Mouse (Mus musculus) retina, embryonic 14.5 days (tissue): ENCODE measurements at regions not wholly inside any gene's neighbourhood (a gene's known extent, or its start where the extent isn't known, plus 50 kb on each side); places are given as distances from the start of the nearest gene placed in this dataset.

Experiments used
- DNase-seq: peaks from one replicate; pipeline ENCODE4 v3.0.0-alpha.2; 2015; ENCODE audit warnings: low spot score

DNA sequence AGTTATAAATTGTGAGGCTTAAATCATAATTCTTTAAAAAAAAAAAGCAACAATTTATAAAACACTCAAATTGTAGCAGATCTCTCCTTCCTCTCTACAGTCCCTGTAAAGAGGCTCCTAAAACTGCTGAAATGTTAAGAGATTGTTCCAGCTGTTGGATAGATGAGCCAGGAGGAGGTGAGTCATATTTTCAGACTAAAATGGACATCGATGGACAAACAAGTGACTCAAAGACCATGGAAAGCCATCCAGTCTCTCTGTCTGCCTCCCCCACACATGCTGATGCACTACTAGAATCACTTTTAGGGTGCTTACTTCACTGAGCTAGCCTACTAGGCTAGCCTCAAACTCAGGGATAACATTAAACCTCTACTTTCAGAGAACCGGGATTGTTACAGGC is 561.5 kb downstream of the Tmem114 start:
- DNase-seq: no peak

DNA sequence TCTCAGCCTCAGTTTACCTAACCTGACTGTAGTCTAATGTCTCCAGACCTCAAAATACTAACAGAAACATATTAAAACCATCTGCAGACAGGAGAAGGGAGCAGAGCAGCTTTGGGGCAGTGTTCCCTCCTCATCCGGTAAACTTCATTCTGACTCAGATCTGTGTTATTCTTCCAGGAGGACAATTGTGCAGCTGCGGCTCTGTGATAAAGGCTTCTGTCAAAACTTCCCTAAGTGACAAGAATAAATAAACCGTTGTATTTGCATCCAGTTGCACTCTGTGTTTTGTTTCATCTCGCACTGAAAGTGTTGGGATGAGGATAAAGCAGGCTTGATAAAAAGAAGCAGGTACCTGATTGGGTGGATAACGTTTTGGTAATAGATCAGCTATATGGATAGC is 585.8 kb downstream of the Tmem114 start:
- DNase-seq: no peak

DNA sequence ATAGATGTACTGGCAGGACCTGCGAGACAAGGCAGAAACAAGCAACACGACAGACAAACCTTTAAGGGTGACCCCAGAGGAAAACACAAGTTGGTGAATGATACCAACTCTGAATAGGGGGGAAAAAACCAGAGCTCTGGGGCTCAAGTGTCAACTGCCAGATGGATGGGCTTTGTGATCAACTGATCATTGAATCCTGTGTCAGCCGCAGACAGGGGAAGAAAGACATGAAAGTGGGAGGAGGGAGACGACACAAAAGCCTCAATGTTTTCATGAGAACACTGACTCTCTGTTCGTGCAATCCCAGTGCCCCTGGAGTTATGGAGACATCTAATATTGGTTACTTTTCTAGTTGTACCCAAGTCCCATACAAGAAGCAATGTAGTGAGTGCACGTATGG is 593.8 kb downstream of the Tmem114 start:
- no peak for DNase-seq

DNA sequence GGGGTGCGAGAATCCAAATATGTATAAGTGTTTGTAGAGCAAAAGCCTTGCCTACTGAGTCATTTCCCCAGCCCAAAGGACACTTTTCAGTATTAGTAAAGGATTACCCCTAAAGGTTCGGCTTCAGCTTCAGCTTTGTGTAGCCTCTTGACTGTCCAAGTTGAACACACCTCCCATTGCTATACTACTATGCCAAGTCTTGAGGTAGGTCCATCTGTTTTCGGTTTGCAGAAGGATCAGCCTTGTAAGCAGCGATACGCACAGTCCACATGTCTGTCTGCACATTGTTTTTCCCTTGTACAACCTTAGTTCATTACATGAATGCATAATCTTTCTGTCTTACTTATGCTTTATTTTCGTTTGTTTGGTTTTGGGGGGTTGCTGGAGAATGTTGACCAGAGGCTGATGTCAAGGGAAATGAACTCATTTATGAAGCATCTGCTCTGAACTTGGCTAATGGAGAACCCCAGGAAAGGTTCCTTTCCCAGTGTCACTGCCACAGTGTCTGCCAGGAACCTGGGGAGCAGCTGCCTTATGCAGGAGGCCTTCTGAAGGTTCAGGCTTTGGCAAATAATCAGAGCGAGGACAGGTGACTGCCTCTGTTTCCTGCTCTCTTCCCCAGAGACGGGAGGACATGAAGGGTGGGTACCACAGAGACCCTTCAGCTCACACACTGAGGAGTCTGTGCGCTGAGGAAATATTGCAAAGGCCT is 594.8 kb downstream of the Tmem114 start:
- DNase-seq: no peak

DNA sequence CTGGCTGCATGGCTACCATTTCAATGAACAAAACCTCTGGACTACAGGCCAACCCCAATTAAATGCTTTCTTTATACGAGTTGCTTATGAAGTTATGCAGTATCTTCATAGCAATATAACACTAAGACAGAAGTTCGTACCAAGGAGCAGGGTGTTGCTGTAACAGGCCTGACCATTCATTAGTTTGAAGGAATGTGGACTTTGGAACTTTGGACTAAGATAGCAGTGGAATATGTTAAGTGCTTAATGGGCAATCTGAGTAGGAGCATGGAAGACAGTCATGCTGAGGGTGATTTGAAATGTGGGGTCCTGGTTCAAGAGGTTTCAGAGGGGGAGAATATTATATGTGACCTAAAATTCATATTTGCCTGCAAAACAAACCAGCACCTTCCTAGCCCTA is 623.8 kb downstream of the Tmem114 start:
- no peak for DNase-seq

DNA sequence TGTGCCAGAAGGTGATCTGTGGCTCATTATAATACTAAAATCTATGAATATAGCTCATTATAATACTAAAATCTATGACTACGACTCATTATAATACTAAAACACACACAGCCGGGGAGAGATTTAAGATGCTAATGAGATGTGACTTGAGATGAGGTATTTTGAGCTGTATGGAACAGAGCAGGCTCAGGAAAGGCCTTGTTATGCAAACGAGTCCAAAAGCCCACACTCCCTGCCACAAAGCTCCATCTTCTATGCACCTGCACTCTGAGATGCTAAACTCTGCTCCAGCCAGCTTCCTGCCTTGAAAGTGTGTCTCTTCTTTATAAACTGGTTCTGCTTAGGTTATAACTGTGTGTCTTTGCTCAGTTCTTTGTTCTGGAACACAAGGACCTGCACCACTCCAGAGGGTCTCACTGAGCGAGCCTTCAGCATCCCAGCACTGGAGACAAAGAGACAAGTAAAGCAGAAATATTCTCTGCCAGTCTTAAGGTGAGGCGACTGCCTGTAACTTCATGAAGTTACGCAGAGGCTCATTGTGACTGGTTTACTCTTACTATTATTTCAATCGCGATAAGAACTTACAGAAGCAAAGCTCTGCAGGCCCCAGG is 627.7 kb downstream of the Tmem114 start:
- DNase-seq: no peak

DNA sequence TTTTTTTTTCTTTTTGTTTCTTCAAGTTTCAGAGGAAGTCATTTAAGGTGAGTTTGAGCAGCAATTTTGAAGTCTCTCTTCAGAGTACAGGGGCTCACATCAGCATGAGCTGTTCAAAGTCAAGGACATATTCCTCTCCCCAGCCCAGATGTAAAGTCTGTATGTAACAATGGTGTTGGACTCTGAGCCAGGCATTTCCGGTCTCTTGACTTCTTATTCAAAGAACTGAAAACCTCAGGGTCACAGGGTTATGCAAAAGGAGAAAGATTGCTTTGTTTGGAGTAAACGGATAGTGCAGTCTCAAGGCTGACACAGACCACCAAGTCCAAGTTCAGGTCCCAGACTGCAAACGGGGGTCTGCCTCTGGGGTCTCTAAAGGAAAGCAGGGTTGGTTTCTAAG is 629.4 kb downstream of the Tmem114 start:
- DNase-seq: no peak

DNA sequence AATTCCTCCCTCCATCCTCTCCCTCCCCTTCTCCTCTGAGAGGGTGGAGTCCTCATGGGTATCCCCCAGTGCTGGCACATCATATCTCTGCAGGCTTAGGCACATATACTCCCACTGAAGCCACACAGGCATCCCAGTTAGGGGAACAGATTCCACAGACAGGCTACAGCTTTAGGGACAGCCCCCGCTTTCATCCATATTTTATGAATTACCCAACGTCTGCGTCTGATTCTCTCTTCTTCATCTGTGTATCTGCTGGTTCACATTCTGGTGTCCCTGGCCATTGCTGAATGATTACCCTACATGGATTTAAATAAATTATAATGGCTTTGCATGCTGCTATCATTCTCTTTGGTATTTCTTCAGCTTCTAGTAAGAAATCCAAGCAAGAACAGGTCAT is 632.4 kb downstream of the Tmem114 start:
- DNase-seq: no peak

DNA sequence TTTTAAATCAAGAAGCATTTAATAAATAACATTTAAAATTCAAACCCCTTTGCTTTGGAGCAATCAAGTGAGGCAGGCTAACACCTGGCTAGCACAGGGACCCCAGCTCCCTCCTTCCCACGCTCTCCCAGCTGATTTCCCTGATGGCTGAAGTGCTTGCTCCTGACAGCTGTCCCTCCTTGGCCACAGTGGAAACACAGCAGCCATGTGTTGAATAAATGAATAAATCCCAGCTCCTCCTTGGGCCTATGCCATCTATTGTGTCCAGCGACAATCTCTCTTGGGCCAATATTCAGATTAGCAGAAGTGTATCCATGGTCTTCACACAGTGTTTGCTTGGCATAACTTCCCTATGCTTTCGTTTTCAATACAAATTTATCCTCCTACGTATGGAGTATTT is 634.7 kb downstream of the Tmem114 start:
- DNase-seq: peak; percentile 16

DNA sequence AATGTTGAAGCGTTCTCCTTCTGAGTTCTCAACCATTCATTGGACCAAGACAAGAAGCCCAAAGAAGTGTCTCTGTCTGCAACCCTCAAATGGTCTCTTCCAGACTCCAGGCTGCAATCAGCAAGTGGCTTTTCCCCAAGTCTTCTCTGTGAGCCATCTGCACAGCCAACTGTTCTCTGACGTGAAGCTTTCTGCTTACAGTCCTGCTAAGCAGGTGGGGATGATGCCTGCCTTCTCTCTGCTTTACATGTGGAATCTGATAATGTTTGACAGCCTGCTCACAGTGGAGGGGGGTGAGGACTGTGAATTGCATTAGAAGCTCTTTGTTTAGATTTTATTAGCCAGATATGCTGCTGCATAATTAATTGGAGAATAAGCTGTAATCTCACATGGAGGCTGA is 636.7 kb downstream of the Tmem114 start:
- DNase-seq: peak; percentile 57

DNA sequence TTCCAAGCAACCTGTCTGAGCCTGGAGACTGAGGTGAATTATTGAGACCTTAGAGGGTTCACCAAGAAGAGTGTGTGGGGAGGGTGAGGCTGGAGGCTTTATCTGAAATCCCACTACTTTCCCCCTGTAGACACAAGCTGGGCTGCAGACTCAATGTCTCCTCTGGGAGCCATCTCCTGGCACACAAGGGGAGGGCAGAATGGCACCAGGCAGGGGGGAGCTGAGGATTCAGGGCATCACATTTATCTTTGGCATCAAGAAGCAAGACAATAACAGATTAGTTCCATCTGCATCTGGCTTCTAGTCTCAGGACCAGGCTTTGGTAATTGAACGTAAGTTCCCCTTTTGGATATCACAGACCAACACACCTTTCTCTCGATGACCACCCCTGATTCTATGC is 643.4 kb downstream of the Tmem114 start:
- no peak for DNase-seq

DNA sequence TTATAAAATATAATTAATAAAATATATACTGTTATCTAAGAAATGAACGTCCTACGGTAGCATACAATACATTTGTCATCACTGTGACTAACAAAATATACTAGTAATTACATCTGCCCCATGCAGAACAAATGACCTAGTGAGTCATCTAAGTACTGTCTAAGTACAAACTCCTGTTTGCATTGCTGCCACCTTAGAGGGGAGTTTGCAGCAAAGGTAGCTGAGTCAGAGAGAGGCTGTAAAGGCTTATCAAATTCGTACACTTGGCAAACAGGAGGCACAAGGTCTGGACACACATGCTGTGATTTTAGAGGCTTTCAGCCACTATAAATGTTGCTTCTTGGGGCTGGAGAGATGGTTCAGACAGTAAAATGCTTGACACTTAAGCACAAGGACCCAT is 649.3 kb downstream of the Tmem114 start:
- no peak for DNase-seq

DNA sequence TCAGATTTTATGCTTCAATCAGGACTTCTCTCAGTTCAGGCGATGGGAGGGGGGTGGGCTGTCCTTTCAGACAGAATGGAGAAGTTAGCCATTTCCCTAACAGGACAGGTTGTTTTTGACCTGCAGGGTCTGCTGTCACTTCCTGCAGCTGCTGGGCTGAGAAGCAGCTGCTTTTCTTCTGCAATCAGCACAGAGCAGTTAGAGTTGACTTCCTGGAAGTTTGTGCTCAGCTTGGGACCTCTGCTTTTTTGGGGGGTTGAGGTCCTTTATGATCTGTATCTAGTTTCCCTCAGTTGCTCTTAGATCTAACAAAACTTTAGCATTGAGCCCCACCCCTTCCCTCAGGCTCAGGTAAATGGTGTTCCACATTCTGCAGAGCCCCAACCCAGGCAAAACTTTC is 656.5 kb downstream of the Tmem114 start:
- no peak for DNase-seq

DNA sequence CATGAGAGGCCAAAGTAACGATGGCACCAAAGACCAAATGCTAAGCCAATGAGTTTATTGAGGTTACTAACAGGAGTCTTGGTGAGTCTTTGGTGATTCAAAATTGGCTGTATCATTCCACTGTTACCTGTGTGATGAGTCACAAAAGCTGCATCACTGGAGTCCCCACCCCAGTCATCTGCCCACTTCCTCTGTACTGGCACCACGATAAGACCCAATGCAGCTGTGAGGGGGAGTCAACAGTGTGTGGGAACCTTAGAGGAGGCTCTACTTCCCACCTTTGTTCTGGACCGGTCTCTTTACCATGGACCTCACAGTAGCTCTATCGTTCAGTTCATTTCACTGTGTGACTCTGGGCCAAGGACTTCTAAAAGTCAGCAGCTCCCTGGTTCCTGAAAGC is 657.2 kb downstream of the Tmem114 start:
- no peak for DNase-seq

DNA sequence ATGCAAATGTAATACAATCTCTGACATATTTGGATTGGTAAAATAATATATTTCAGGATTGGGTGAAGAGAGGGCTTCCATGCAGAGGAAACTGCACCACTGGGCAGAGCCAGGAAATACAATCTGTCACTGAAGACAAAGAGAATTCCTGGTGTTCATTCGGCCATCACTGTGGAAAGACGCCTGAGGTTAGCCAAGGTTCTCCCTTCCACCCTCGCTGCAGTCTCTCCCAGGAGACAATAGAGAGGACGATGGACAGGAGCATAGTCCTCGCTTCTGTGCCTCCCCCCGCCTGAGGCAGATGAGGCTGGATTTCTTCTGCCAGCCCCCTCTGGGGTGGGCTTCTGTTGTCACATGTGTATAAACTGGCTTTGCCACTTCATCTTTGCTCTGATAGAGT is 660.6 kb downstream of the Tmem114 start:
- DNase-seq: peak; percentile 66

DNA sequence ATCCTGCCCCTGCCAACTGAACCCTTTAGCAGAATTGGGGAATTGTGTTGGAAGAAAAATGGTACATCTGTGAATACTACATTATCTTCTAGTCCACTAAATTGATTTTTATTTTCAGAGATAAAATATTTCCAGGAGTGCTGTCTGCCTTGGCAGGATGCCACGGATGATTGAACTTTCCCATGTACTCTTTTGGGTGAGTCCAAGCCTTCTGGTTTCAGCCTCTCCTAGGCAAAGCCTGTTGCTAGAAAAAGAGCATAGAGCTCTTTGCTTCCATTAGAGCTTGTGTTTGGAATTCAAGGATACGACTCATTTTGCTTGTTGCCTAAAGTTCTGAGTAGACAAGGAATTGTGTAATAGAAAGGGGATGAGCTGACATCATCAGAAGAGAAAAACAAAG is 696.8 kb downstream of the Tmem114 start:
- DNase-seq: no peak

DNA sequence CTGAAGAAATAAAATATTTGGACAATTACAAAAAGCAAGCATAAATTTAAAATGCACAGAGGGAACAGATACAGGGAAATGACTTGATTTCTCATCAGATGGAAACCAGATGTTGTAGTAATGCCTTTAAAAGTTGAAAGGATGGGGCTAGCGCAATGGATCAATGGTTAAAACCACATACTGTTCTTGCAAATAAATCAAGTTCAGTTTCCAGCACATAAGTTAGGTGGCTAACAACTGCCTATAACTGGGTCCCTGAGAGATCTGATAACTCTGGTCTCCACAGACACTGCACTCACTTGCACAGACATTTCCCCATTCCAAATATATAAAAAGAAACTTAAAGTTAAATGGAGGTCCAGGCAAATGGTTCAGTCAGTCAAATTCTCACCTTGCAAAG is 699.7 kb downstream of the Tmem114 start:
- DNase-seq: no peak

DNA sequence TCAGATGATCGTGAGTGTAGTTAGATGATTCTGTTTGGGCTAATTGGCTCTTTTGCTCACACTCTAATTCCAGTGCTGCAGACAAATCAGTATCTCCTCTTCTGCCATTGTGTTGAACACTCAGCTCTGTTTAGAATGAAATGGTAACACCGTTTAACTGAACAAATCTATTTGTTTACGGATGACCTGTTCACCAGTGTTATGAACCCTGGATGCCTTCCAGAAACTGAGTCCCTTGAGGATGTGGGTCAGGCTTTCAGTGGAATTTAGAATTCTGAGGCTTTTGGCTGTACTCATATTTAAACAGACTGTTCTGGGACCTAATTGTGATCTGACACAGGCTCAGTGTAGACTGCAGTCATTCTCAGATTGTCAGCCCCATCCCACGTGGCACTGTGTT is 723.5 kb downstream of the Tmem114 start:
- peak; percentile 69 for DNase-seq

DNA sequence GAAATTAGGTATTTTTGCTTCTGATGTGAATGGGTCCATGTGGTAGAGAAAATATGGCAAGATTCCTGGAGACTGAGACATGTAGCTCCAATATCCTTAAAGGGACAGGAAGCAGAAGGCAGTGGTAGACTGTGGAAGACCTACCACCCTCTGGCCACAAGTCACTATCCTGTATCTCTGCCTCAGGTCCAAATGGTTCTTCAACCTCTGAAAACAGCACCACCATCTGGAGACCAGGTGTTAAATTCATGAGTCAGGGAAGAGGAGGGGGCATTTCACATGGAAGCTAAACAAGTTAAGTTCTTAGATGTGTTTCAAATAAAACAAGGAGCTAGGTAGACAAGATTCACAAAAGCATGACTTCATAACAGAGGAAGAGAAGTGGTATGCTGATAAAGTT is 739.5 kb downstream of the Tmem114 start:
- DNase-seq: no peak

DNA sequence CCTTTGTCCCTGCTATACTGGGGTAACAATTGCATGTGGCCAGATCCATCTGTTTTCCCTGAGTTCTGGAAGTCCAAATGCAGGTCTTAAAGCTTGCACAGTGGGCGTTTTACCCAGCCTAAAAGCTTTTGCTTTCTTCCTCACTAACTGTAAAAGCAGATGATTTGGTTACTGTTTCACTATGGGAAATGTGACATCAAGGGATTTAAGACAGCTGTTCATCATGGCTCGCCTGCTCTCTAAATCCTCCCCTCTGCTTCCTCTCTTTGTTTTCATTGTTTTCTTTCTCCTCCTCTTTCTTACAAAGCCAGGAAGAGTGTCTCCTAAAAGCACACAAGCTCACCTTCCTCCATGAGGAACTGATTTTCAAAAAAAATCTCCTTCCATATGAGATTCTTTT is 758.8 kb downstream of the Tmem114 start:
- no peak for DNase-seq

DNA sequence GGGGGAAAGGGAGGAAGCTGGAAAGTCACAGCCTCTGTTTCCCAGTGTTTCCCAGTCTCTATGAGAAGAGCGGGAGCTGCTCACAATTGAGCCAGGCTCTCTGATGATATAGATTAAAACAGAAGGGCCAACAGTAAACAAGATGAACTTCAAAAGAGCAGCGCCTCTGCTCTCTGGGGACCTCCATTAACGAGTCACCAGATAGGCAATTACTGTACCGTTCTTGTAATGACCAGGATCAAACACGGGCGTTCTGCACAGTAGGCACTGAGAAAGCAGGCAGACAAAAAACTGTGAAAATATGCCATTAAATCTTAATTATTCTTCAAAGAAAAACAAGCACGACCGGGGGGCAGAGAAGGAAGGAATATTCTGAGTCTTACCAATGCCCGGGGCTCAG is 766.8 kb downstream of the Tmem114 start:
- peak; percentile 37 for DNase-seq

DNA sequence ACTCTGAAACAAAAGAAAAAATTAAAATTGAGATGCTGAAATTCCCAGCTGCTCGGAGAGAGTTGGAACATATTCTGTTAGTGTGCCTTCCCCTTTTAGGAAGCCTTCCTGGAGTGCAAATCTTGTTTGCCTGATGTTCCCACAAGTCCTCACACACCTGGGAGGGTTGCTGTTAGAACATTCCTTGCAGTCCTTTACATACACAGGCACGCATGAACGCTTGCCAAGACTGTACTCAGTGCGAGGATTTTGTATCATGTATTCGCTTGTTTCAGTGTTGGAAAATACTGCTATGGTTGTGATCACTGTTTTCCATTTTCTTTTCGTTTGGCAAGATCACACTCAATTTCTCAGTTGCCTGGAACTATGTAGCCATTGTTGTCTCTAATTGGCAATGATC is 770.5 kb downstream of the Tmem114 start:
- no peak for DNase-seq

DNA sequence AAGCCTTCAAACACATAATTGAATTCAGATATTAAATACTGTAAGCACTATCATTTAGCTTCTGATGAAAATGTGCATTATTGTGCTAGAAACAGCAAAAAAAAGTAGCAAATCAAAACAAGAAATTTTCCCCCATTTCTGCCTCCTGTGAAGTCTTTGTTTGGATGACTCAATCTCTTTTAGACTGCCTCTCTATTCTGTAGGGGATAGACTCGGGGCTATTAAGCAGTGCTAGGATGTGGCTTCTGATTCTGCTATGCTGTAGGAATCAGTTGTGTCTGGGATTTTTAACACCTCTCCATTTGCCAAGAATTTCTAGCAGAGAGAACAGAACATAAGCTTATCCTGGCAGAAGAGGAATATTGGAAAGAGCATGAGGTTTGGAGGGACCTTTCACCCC is 775.2 kb downstream of the Tmem114 start:
- no peak for DNase-seq

DNA sequence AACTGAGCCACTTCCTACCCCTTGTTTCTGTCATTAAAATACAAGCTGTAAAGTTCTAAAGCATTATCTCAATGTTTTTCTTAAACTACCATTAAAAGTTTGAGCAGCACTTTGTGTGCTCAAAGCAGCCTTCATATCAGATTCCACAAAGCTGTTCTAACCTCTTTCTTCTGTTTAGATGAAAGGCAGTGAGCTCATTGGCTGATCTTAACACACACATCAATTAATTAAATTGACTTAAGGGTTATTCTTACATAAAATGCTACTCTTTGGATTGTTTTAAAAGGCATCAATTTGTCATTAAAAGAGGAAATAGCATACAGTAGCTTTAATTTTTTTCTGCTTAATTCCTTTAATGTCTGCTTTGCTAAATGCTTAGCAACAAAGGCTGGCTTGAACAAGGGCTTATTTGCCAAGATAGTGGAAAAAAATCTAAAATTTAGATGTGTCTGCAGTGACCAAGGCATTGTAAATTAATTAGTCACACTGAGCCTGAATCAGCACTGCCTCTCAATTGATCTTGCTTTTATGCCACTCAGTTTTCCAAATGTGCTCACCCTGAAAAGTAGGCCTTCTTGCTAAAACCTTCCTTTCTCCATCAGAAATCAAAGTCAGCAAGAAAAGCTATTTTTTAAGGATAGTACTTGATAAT is 777.5 kb downstream of the Tmem114 start:
- DNase-seq: no peak
